Mouse (Mus musculus) ES-Bruce4 (cell line): ENCODE results near the gene Armc6. TPM values are rescaled to one million over a fixed set of nuclear protein-coding genes. Genes with fewer than 3 reads are reported as not detected.

Experiments
- H3K27ac ChIP-seq: 2 replicates; pipeline ENCODE4 v1.5.1; 2012; ENCODE audit warnings: low read length, inconsistent platforms; ENCODE audit not compliant: insufficient read depth
- H3K27me3 ChIP-seq: 2 replicates; pipeline ENCODE4 v1.6.1; 2012; ENCODE audit warnings: mild to moderate bottlenecking, low read length, inconsistent platforms; ENCODE audit not compliant: control insufficient read depth, poor library complexity, insufficient read depth, severe bottlenecking
- H3K36me3 ChIP-seq: 2 replicates; pipeline ENCODE4 v1.6.1; 2012; ENCODE audit warnings: inconsistent platforms, mild to moderate bottlenecking, low read length, moderate library complexity; ENCODE audit not compliant: control insufficient read depth, poor library complexity, insufficient read depth, severe bottlenecking
- H3K4me1 ChIP-seq: one replicate; pipeline ENCODE4 v1.8.1; 2011; ENCODE audit warnings: low read length; ENCODE audit not compliant: control insufficient read depth, insufficient read depth
- H3K4me3 ChIP-seq: 2 replicates; pipeline ENCODE4 v1.5.1; 2011; ENCODE audit warnings: low read depth, mild to moderate bottlenecking, low read length
- H3K9ac ChIP-seq: 2 replicates; pipeline ENCODE4 v1.6.1; 2012; ENCODE audit warnings: low read depth, mild to moderate bottlenecking, inconsistent platforms; ENCODE audit not compliant: poor library complexity, severe bottlenecking
- H3K9me3 ChIP-seq: replicated peaks from 2 replicates; pipeline ENCODE4 v1.6.1; 2012; ENCODE audit warnings: mild to moderate bottlenecking, low read length, inconsistent platforms; ENCODE audit not compliant: control insufficient read depth, poor library complexity, insufficient read depth, severe bottlenecking
- CTCF ChIP-seq: IDR thresholded peaks from one replicate; pipeline ENCODE4 v1.8.1; 2011; ENCODE audit warnings: low read depth, low read length
- EP300 ChIP-seq: IDR thresholded peaks from 2 replicates; pipeline ENCODE4 v1.6.1; 2011; ENCODE audit warnings: low read depth, low read length; ENCODE audit not compliant: insufficient read depth
- POLR2A ChIP-seq: IDR thresholded peaks from one replicate; pipeline ENCODE4 v1.8.1; 2011; ENCODE audit warnings: low read length; ENCODE audit not compliant: insufficient read depth
- polyA plus RNA-seq: library from polyadenylated mRNA; stranded (reverse); fragments of >200 nt; gene quantifications from 2 replicates; pipeline ENCODE4 v1.2.4, GENCODE M21; 2011; ENCODE audit warnings: low read depth; ENCODE audit not compliant: missing spikeins, insufficient read depth, insufficient read length

Armc6 gene
- polyA plus RNA-seq, 1 experiment, result 5.7 TPM

- TF ChIP-seq CTCF, result no peak
- no peak for TF ChIP-seq EP300
- TF ChIP-seq POLR2A, result no peak
- H3K36me3 ChIP-seq, result no peaks in the 10 kb centered on the region
- no peak overlapping the region for H3K27ac ChIP-seq
- H3K4me1 ChIP-seq, result peaks cover 6% of the 10 kb centered on the region
- H3K9ac ChIP-seq, result peak overlapping the region; percentile 86
- no peaks in the 10 kb centered on the region for H3K9me3 ChIP-seq
- no peaks in the 10 kb centered on the region for H3K27me3 ChIP-seq
- peak overlapping the region; percentile 65 for H3K4me3 ChIP-seq
Observed at GRCm38 (mm10) chr8:70278175-70278574, 43.9 kb upstream of the Armc6 start.

- Histone ChIP-seq H3K36me3 (no peaks in the 10 kb centered on the region), H3K27ac (no peak overlapping the region)
- TF ChIP-seq POLR2A, result no peak
- TF ChIP-seq EP300, result no peak
- no peak for TF ChIP-seq CTCF
Observed at GRCm38 (mm10) chr8:70276476-70276875, 42.2 kb upstream of the Armc6 start.

GRCm38 (mm10) chr8:70274350-70274749 lies 40.1 kb upstream of the Armc6 start:
- TF ChIP-seq EP300 (peak; percentile 61), POLR2A (no peak)
- peaks cover 6% of the 10 kb centered on the region for H3K4me1 ChIP-seq
- H3K36me3 ChIP-seq, result no peaks in the 10 kb centered on the region
- H3K27me3 ChIP-seq, result no peaks in the 10 kb centered on the region
- peak overlapping the region; percentile 83 for H3K27ac ChIP-seq
- no peaks in the 10 kb centered on the region for H3K9me3 ChIP-seq
- H3K4me3 ChIP-seq, result no peak overlapping the region
- H3K9ac ChIP-seq, result no peak overlapping the region

More at GRCm38 (mm10) chr8:70276476-70276875, 42.2 kb upstream of the Armc6 start:
- Histone ChIP-seq H3K9me3 (no peaks in the 10 kb centered on the region), H3K27me3 (no peaks in the 10 kb centered on the region), H3K9ac (no peak overlapping the region), H3K4me3 (no peak overlapping the region), H3K4me1 (peaks cover 8% of the 10 kb centered on the region)

- H3K27ac ChIP-seq, result peak overlapping the region; percentile 88
- no peaks in the 10 kb centered on the region for H3K27me3 ChIP-seq
- no peaks in the 10 kb centered on the region for H3K36me3 ChIP-seq
- H3K9ac ChIP-seq, result no peak overlapping the region; the same call in 1 of the 2 replicates
- no peak overlapping the region; the same call in 1 of the 2 replicates for H3K4me3 ChIP-seq
- TF ChIP-seq EP300 (peak; percentile 97), POLR2A (no peak)
- no peaks in the 10 kb centered on the region for H3K9me3 ChIP-seq
- peaks cover 6% of the 10 kb centered on the region for H3K4me1 ChIP-seq
Observed at GRCm38 (mm10) chr8:70272949-70273348, 38.7 kb upstream of the Armc6 start.

GRCm38 (mm10) chr8:70268799-70269565 lies 34.7 kb upstream of the Armc6 start:
- H3K27ac ChIP-seq, result no peak overlapping the region
- H3K4me1 ChIP-seq, result peaks cover 3% of the 10 kb centered on the region
- H3K36me3 ChIP-seq, result peaks cover 3% of the 10 kb centered on the region; the same call in 1 of the 2 replicates
- TF ChIP-seq POLR2A, result no peak
- TF ChIP-seq EP300, result no peak
- TF ChIP-seq CTCF, result peak; percentile 80
- H3K27me3 ChIP-seq, result no peaks in the 10 kb centered on the region
- H3K9ac ChIP-seq, result no peak overlapping the region
- H3K9me3 ChIP-seq, result no peaks in the 10 kb centered on the region
- no peak overlapping the region for H3K4me3 ChIP-seq

GRCm38 (mm10) chr8:70268311-70268710 lies 34.0 kb upstream of the Armc6 start:
- no peak overlapping the region for H3K27ac ChIP-seq
- H3K36me3 ChIP-seq, result peaks cover 6% of the 10 kb centered on the region
- no peak overlapping the region for H3K4me3 ChIP-seq
- TF ChIP-seq POLR2A (no peak), EP300 (no peak), CTCF (no peak)
- H3K27me3 ChIP-seq, result no peaks in the 10 kb centered on the region
- no peaks in the 10 kb centered on the region for H3K9me3 ChIP-seq
- H3K9ac ChIP-seq, result no peak overlapping the region
- H3K4me1 ChIP-seq, result peaks cover 3% of the 10 kb centered on the region
